Mouse (Mus musculus) testis, adult 2 months (tissue): Measurements from ENCODE around the gene Rac2.

ENCODE experiments used
- CTCF ChIP-seq: fragments of 200-500 bp; IDR thresholded peaks from 2 replicates; pipeline ENCODE4 v1.5.1; 2012; ENCODE audit warnings: low read depth, mild to moderate bottlenecking, inconsistent platforms, low read length, moderate library complexity; ENCODE audit not compliant: control insufficient read depth, insufficient read depth, insufficient replicate concordance
- POLR2A ChIP-seq: fragments of 200-500 bp; IDR thresholded peaks from 2 replicates; pipeline ENCODE4 v1.6.1; 2012; ENCODE audit warnings: low read depth, mild to moderate bottlenecking, inconsistent platforms, low read length, moderate library complexity; ENCODE audit not compliant: control insufficient read depth

GRCm38 (mm10) chr15:78605371-78605791, 32.8 kb upstream of the Rac2 start:
- no peak for TF ChIP-seq POLR2A
- TF ChIP-seq CTCF, result no peak
